Mouse (Mus musculus) liver, embryonic 11.5 days (tissue): Measurements from ENCODE around the gene Gstk1. TPM values are rescaled to one million over a fixed set of nuclear protein-coding genes. Genes with fewer than 3 reads are reported as not detected.

ENCODE experiments used
- ATAC-seq: fragments of 200-750 bp; cut with Nextera tagmentation; replicated peaks from 2 replicates; pipeline ENCODE4 v1.8.0; 2017; ENCODE audit warnings: moderate number of reproducible peaks, mild to moderate bottlenecking, moderate TSS enrichment, moderate library complexity; ENCODE audit not compliant: low FRiP score
- DNase-seq: peaks from one replicate; pipeline ENCODE4 v3.0.0-alpha.2; 2017; ENCODE audit warnings: low spot score
- H3K27ac ChIP-seq: fragments of 300-500 bp; sonication (generic); 2 replicates; pipeline ENCODE4 v1.5.1; 2014; ENCODE audit warnings: mild to moderate bottlenecking, low read depth, low read length, control low read depth
- H3K27me3 ChIP-seq: fragments of 300-500 bp; sonication (generic); replicated peaks from 2 replicates; pipeline ENCODE4 v1.6.1; 2014; ENCODE audit warnings: low read length, mixed read lengths; ENCODE audit not compliant: control insufficient read depth, insufficient read depth
- H3K36me3 ChIP-seq: fragments of 300-500 bp; sonication (generic); 2 replicates; pipeline ENCODE4 v1.6.1; 2014; ENCODE audit warnings: mild to moderate bottlenecking, low read length, moderate library complexity, mixed read lengths; ENCODE audit not compliant: control insufficient read depth, insufficient read depth
- H3K4me1 ChIP-seq: fragments of 300-500 bp; sonication (generic); replicated peaks from 2 replicates; pipeline ENCODE4 v1.6.1; 2014; ENCODE audit warnings: low read length, mixed read lengths; ENCODE audit not compliant: control insufficient read depth, insufficient read depth
- H3K4me2 ChIP-seq: fragments of 300-500 bp; sonication (generic); 2 replicates; pipeline ENCODE4 v1.6.1; 2014; ENCODE audit warnings: mild to moderate bottlenecking, control low read depth, moderate library complexity
- H3K4me3 ChIP-seq: fragments of 300-500 bp; sonication (generic); 2 replicates; pipeline ENCODE4 v1.5.1; 2014; ENCODE audit warnings: low read depth, low read length, control low read depth
- H3K9ac ChIP-seq: fragments of 300-500 bp; sonication (generic); 2 replicates; pipeline ENCODE4 v1.6.1; 2014; ENCODE audit warnings: low read depth, low read length, control low read depth
- H3K9me3 ChIP-seq: fragments of 300-500 bp; sonication (generic); 2 replicates; pipeline ENCODE4 v1.6.1; 2016; ENCODE audit warnings: low read length, inconsistent platforms, mixed read lengths; ENCODE audit not compliant: control insufficient read depth
- WGBS: fragments of 180-500 bp; shearing (Covaris S2); extraction: QIAGEN DNeasy Blood & Tissue Kit; methylation state at CpG from one replicate; pipeline ENCODE4 v1.1.7; 2014; 5-methylcytosine and 5-hydroxymethylcytosine counted together
- polyA plus RNA-seq: library from polyadenylated mRNA; unstranded; fragments of >200 nt; fragmentation: Nextera tagmentation; extraction: Ambion mirVana; gene quantifications from 2 replicates; pipeline ENCODE4 v1.2.1, GENCODE M21; 2014

Gene Gstk1
- polyA plus RNA-seq, 1 experiment from 2014 or later = 10.4 TPM

DNA sequence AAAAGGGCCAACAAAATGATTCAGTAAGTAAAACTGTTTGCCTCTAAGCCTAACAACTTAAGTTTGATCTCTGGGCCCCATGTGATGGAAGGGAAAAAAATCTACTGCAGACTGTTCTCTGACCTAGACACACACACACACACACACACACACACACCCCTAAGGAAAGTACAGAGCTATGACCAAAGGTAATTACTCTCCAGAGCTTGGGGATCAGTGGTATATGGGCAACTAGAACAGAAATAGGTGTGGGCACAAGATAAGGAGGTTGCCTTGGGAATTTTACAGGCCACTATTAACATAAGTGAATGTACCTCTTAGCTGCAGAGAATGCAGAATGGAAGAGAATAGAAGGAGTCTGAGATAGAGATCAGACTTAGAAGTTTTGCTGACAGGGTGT is 41.8 kb downstream of the Gstk1 start:
- ATAC-seq = no peak
- Histone ChIP-seq H3K27me3 (no peaks in the 10 kb centered on the region), H3K36me3 (no peaks in the 10 kb centered on the region; the same call in 1 of the 2 replicates)

DNA sequence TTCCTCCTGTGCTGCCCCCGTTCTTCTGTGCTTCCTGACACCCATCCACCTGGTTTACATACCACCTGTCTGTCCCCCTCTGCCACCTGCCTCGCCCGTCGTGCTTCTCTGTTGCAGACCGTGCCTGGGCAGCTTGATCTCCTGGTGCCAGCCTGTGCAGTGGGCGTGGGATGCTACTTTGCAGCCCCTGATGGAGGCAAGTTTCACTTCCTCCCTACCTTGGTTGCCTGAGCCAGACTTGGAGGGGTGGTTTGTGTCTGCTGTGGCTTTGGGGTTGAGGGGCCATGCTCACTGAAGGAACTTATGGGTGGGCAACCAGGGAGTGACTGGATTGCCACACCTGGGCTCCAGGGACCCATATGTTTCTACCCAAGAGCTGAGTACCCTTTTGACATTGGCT is 47.6 kb downstream of the Gstk1 start:
- Histone ChIP-seq H3K4me3 (no peak overlapping the region), H3K27ac (no peak overlapping the region), H3K4me2 (no peak overlapping the region), H3K27me3 (no peaks in the 10 kb centered on the region), H3K36me3 (no peaks in the 10 kb centered on the region), H3K9ac (no peak overlapping the region), H3K4me1 (no peaks in the 10 kb centered on the region), H3K9me3 (no peaks in the 10 kb centered on the region)
- 83% methylated on average over 6 of the region's 6 CpGs for WGBS
- DNase-seq = no peak
- ATAC-seq = no peak; the same call in 1 of the 2 replicates

More for the DNA sequence above, 41.8 kb downstream of the Gstk1 start:
- H3K9me3 ChIP-seq = no peaks in the 10 kb centered on the region
- no peak overlapping the region for H3K27ac ChIP-seq
- no peaks in the 10 kb centered on the region for H3K4me1 ChIP-seq
- no peak for DNase-seq
- H3K4me2 ChIP-seq = no peak overlapping the region
- H3K9ac ChIP-seq = no peak overlapping the region
- H3K4me3 ChIP-seq = no peak overlapping the region

DNA sequence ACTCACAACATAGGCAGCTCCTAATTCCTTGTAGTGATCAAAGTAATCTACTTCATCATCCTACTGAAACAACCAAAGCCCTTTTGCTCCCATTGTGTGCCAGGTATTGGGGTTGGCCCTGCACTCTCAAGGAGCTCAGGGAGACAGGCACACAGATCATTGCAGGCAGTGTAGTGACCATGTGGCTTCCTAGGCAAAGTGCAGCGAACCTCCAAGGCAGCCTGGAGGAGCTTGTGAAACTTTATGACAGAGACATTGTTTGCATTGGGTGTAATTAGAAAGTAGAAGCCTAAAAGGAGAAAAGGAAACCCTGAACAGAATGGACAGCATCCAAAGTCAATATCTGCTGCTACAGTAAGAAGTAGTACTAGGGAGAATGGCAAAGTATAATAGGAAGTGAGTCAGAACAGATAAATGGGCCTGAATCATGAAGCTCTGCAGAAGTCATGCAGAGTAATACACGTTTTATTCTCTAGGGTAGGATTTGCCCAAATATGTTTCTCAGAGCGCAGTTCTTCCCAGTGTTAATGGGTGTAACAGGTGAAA is 49.9 kb downstream of the Gstk1 start:
- Histone ChIP-seq H3K36me3 (no peaks in the 10 kb centered on the region), H3K9me3 (no peaks in the 10 kb centered on the region), H3K27me3 (no peaks in the 10 kb centered on the region), H3K27ac (no peak overlapping the region), H3K4me1 (no peaks in the 10 kb centered on the region), H3K9ac (no peak overlapping the region), H3K4me2 (no peak overlapping the region), H3K4me3 (no peak overlapping the region)
- no peak for ATAC-seq
- no peak for DNase-seq
- WGBS = 73% methylated on average over 3 of the region's 3 CpGs

DNA sequence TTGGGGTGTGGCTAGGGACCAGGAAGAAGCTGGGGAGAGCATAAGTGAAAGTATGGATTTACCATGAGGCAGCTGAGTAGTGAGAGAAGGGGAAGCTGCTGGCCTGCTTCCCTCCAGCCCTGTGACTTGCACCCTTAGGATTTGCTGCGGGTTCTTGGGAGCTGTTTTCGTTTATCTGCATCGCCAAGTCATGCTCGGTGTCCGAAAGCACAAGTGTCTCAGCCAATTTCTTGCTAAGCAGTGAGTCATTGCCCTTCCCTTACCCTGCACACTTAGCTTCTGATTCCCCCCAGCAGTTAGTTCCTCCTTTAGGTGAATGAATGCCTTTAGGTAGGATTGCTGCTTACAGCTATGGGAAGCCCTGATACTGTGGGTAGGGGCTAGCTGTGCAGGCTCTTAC is 53.6 kb downstream of the Gstk1 start:
- H3K9me3 ChIP-seq = no peaks in the 10 kb centered on the region
- no peak overlapping the region for H3K4me3 ChIP-seq
- ATAC-seq = no peak
- no peak overlapping the region for H3K4me2 ChIP-seq
- no peaks in the 10 kb centered on the region for H3K4me1 ChIP-seq
- DNase-seq = no peak
- H3K36me3 ChIP-seq = no peaks in the 10 kb centered on the region; the same call in 1 of the 2 replicates
- H3K27ac ChIP-seq = no peak overlapping the region
- H3K9ac ChIP-seq = no peak overlapping the region
- H3K27me3 ChIP-seq = no peaks in the 10 kb centered on the region
- WGBS = 65% methylated on average over 5 of the region's 5 CpGs

Other genes starting within 250 kb of the Gstk1 start
- not detected in 2 replicates for gene Sva, start 207.5 kb upstream of the Gstk1 start, polyA plus RNA-seq
- not detected in 2 replicates for gene Tas2r139, start 105.0 kb upstream of the Gstk1 start, polyA plus RNA-seq
- gene Tas2r144, start 30.6 kb upstream of the Gstk1 start, polyA plus RNA-seq = not detected in 2 replicates
- gene Tmem139, start 16.0 kb downstream of the Gstk1 start, polyA plus RNA-seq = 0.38 TPM in 1 of 2 replicates, not detected in the other
- gene Casp2, start 19.1 kb downstream of the Gstk1 start, polyA plus RNA-seq = 44.5 and 46.1 TPM in 2 replicates
- 0.23 and 0.29 TPM in 2 replicates for gene Clcn1, start 40.8 kb downstream of the Gstk1 start, polyA plus RNA-seq
- 0.04 and 0.08 TPM in 2 replicates for gene Fam131b, start 78.7 kb downstream of the Gstk1 start, polyA plus RNA-seq
- gene Zyx, start 103.7 kb downstream of the Gstk1 start, polyA plus RNA-seq = 113 TPM in 2 replicates
- 1.1 and 1.4 TPM in 2 replicates for gene Epha1, start 127.3 kb downstream of the Gstk1 start, polyA plus RNA-seq
- not detected in 2 replicates for gene Tas2r143, start 154.3 kb downstream of the Gstk1 start, polyA plus RNA-seq
- not detected in 2 replicates for gene Tas2r135, start 159.5 kb downstream of the Gstk1 start, polyA plus RNA-seq
- not detected in 2 replicates for gene Tas2r126, start 188.6 kb downstream of the Gstk1 start, polyA plus RNA-seq
- gene Olfr458, start 219.3 kb downstream of the Gstk1 start, polyA plus RNA-seq = not detected in 2 replicates
- not detected in 2 replicates for gene Olfr457, start 230.4 kb downstream of the Gstk1 start, polyA plus RNA-seq
- not detected in 2 replicates for gene Olfr456, start 241.3 kb downstream of the Gstk1 start, polyA plus RNA-seq